Mouse (Mus musculus) thymus, postnatal 0 days (tissue): ENCODE measurements around the gene Vps50. TPM values are rescaled to one million over a fixed set of nuclear protein-coding genes. Genes with fewer than 3 reads are reported as not detected.

ENCODE experiments used
- polyA plus RNA-seq: library from polyadenylated mRNA; unstranded; fragments of >200 nt; fragmentation: Nextera tagmentation; extraction: Ambion mirVana; gene quantifications from 2 replicates; pipeline ENCODE4 v1.2.1, GENCODE M21; 2015

Vps50 gene
- polyA plus RNA-seq, 1 experiment from 2014 or later = 18.9 TPM

Other genes starting within 250 kb of the Vps50 start
- gene Samd9l, start 98.8 kb upstream of the Vps50 start, polyA plus RNA-seq = 8.5 and 9.9 TPM in 2 replicates
- gene Hepacam2, start 84 bp upstream of the Vps50 start, polyA plus RNA-seq = 0.93 and 0.94 TPM in 2 replicates